Mouse (Mus musculus): Measurements from ENCODE around the gene Paqr8.

Gene Paqr8

GRCm38 (mm10) chr1:20890404-20890921 lies at the start of gene Paqr8:
Gene Paqr8, plus strand, starts transcription at chr1:20890606.
- in situ Hi-C loops (cut with MboI, MseI), result no loop called here

GRCm38 (mm10) chr1:20856924-20857902 lies 33.2 kb upstream of the Paqr8 start:
- in situ Hi-C loops (cut with MboI, MseI), result no loop called here

- in situ Hi-C loops (cut with MboI, MseI), result no loop called here
Measured at GRCm38 (mm10) chr1:20860775-20861174, 29.6 kb upstream of the Paqr8 start.

GRCm38 (mm10) chr1:20861865-20862264 lies 28.5 kb upstream of the Paqr8 start:
- in situ Hi-C loops (cut with MboI, MseI), result no loop called here

GRCm38 (mm10) chr1:20863452-20864172 lies 26.8 kb upstream of the Paqr8 start:
- in situ Hi-C loops (cut with MboI, MseI), result no loop called here

- in situ Hi-C loops (cut with MboI, MseI), result no loop called here
Measured at GRCm38 (mm10) chr1:20867241-20867902, 23.0 kb upstream of the Paqr8 start.

- in situ Hi-C loops (cut with MboI, MseI), result no loop called here
Measured at GRCm38 (mm10) chr1:20868036-20868435, 22.4 kb upstream of the Paqr8 start.

GRCm38 (mm10) chr1:20870887-20871286 lies 19.5 kb upstream of the Paqr8 start:
- in situ Hi-C loops (cut with MboI, MseI), result no loop called here

- in situ Hi-C loops (cut with MboI, MseI), result no loop called here
Measured at GRCm38 (mm10) chr1:20872496-20872895, 17.9 kb upstream of the Paqr8 start.

GRCm38 (mm10) chr1:20874061-20874460 lies 16.3 kb upstream of the Paqr8 start:
- in situ Hi-C loops (cut with MboI, MseI), result no loop called here

- in situ Hi-C loops (cut with MboI, MseI), result no loop called here
Measured at GRCm38 (mm10) chr1:20877355-20877754, 13.1 kb upstream of the Paqr8 start.

- in situ Hi-C loops (cut with MboI, MseI), result no loop called here
Measured at GRCm38 (mm10) chr1:20879361-20879760, 11.0 kb upstream of the Paqr8 start.

- in situ Hi-C loops (cut with MboI, MseI), result no loop called here
Measured at GRCm38 (mm10) chr1:20883079-20883478, 7.3 kb upstream of the Paqr8 start.

- in situ Hi-C loops (cut with MboI, MseI), result no loop called here
Measured at GRCm38 (mm10) chr1:20889677-20890403, 566 bp upstream of the Paqr8 start.

- in situ Hi-C loops (cut with MboI, MseI), result no loop called here
Measured at GRCm38 (mm10) chr1:20890941-20891399, 564 bp downstream of the Paqr8 start.

- in situ Hi-C loops (cut with MboI, MseI), result no loop called here
Measured at GRCm38 (mm10) chr1:20893059-20893458, 2.7 kb downstream of the Paqr8 start.

GRCm38 (mm10) chr1:20898391-20898790 lies 8.0 kb downstream of the Paqr8 start:
- in situ Hi-C loops (cut with MboI, MseI), result loop anchor here (5.0 kb wide), 1 partner anchor 76 kb away; the partner anchor contains the start of gene Mcm3

GRCm38 (mm10) chr1:20900336-20900735 lies 9.9 kb downstream of the Paqr8 start:
- in situ Hi-C loops (cut with MboI, MseI), result no loop called here

- in situ Hi-C loops (cut with MboI, MseI), result no loop called here
Measured at GRCm38 (mm10) chr1:20905501-20906127, 15.2 kb downstream of the Paqr8 start.

GRCm38 (mm10) chr1:20906128-20906515 lies 15.7 kb downstream of the Paqr8 start:
- in situ Hi-C loops (cut with MboI, MseI), result no loop called here
